In the genomic region with DNA sequence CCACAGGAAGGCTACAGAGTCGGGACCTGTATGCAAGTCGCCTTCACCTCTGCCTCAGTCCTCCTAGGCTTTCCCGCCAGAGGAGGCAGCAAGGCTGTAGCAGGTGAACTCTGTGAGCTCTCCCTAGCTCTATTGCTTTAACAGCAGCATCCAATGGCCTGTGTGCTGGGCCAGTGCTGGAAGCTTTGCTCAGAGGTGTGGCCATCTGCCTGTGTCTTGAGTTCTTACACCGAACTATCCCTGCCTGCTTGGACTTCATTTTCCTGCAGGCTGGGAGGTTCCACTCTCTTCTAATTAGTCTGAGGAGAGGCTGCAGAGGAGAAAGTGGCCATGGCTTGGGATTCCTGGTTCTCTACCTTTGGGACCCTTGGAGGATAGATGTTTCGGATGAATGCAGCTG, we compare ENCODE assay signal across 10 mouse cellular contexts. TPM values are rescaled to one million over a fixed set of nuclear protein-coding genes. Genes with fewer than 3 reads are reported as not detected.
DNase-seq lines count a peak whose midpoint lies in the region; ATAC-seq and TF ChIP-seq lines count a peak whose summit lies in the region.
"Had no signal": no experiment of that assay in that cellular context is flagged by ENCODE, and none has a peak within 500 bp of the region (broad histone marks: within the 10 kb centered on the region; RNA-seq: fewer than 3 reads in every experiment).

No protein-coding gene starts in this region.

- peaks cover 6% of the 10 kb centered on the region; the same call in 1 of the 2 replicates for H3K36me3 ChIP-seq in embryonic facial prominence, embryonic 15.5 days
- H3K36me3 ChIP-seq in hindbrain, postnatal 0 days (ENCODE audit: insufficient read depth, low read length): no peaks in the 10 kb centered on the region
- peaks cover 6% of the 10 kb centered on the region; the same call in 1 of the 2 replicates for H3K36me3 ChIP-seq in neural tube, embryonic 14.5 days (ENCODE audit: control insufficient read depth, insufficient read depth, low read length)

- ATAC-seq in embryonic facial prominence, embryonic 15.5 days (ENCODE audit: insufficient number of reproducible peaks, low FRiP score, low TSS enrichment, low read depth): no peak
- no peak for ATAC-seq in hindbrain, postnatal 0 days
- no peak for ATAC-seq in neural tube, embryonic 14.5 days (ENCODE audit: low read depth)
- no peak for ATAC-seq in megakaryocyte, adult 5-6 weeks (ENCODE audit: poor library complexity, severe bottlenecking)

- WGBS in embryonic facial prominence, embryonic 15.5 days: 30% methylated on average over 5 of the region's 5 CpGs
- WGBS in hindbrain, postnatal 0 days: 30% methylated on average over 5 of the region's 5 CpGs
- WGBS in neural tube, embryonic 14.5 days: 26% methylated on average over 5 of the region's 5 CpGs

- no peak overlapping the region for H3K9ac ChIP-seq in embryonic facial prominence, embryonic 15.5 days
- H3K9ac ChIP-seq in hindbrain, postnatal 0 days (replicated peaks; ENCODE audit: low read length): 0 out of 2 replicates have a peak overlapping the region, but pooled peaks have one; percentile 18
- H3K9ac ChIP-seq in neural tube, embryonic 14.5 days (replicated peaks; ENCODE audit: low read depth, low read length): no peak overlapping the region

- no peak for TF ChIP-seq CTCF in layer of hippocampus, adult 2 months (conservative IDR thresholded peaks at IDR 0.05)
- no peak for TF ChIP-seq CTCF in hindbrain, postnatal 0 days (IDR thresholded peaks at IDR 0.05; ENCODE audit: low read depth)

- H3K9me3 ChIP-seq in embryonic facial prominence, embryonic 15.5 days (replicated peaks): no peaks in the 10 kb centered on the region
- H3K9me3 ChIP-seq in hindbrain, postnatal 0 days (ENCODE audit: low read length): no peaks in the 10 kb centered on the region
- H3K9me3 ChIP-seq in neural tube, embryonic 14.5 days (ENCODE audit: control insufficient read depth, low read length): no peaks in the 10 kb centered on the region

- no peak overlapping the region; the same call in 1 of the 2 replicates for H3K4me3 ChIP-seq in layer of hippocampus, adult 2 months
- H3K4me3 ChIP-seq in embryonic facial prominence, embryonic 15.5 days (replicated peaks): no peak overlapping the region
- no peak overlapping the region for H3K4me3 ChIP-seq in hindbrain, postnatal 0 days (ENCODE audit: low read length)
- H3K4me3 ChIP-seq in neural tube, embryonic 14.5 days (ENCODE audit: low read depth, low read length): 0 out of 2 replicates have a peak overlapping the region, but pooled peaks have one; percentile 3

- no peak overlapping the region for H3K4me2 ChIP-seq in embryonic facial prominence, embryonic 15.5 days (replicated peaks)
- peak overlapping the region; percentile 71; the same call in 1 of the 2 replicates for H3K4me2 ChIP-seq in hindbrain, postnatal 0 days (ENCODE audit: low read depth, low read length)
- H3K4me2 ChIP-seq in neural tube, embryonic 14.5 days (ENCODE audit: low read depth, low read length): peak overlapping the region; percentile 51

- H3K27ac ChIP-seq in layer of hippocampus, adult 2 months: peak overlapping the region; percentile 93; the same call in 1 of the 2 replicates
- H3K27ac ChIP-seq in embryonic facial prominence, embryonic 15.5 days (replicated peaks): peak overlapping the region; percentile 90
- peak overlapping the region; percentile 92 for H3K27ac ChIP-seq in hindbrain, postnatal 0 days
- peak overlapping the region; percentile 79 for H3K27ac ChIP-seq in neural tube, embryonic 14.5 days (ENCODE audit: low read depth, low read length)

- peaks cover 53% of the 10 kb centered on the region for H3K4me1 ChIP-seq in embryonic facial prominence, embryonic 15.5 days
- H3K4me1 ChIP-seq in hindbrain, postnatal 0 days (ENCODE audit: insufficient read depth, low read length): peaks cover 41% of the 10 kb centered on the region
- peaks cover 42% of the 10 kb centered on the region for H3K4me1 ChIP-seq in neural tube, embryonic 14.5 days (ENCODE audit: control insufficient read depth, insufficient read depth, low read length)

- no peak for DNase-seq in layer of hippocampus, adult 2 months (ENCODE audit: low spot score in 2 of 2)
- DNase-seq in layer of hippocampus, postnatal 10 days (ENCODE audit: low spot score in 2 of 2): no peak
- no peak for DNase-seq in hindbrain, postnatal 0 days (ENCODE audit: low spot score)
- no peak for DNase-seq in frontal cortex, adult 2 months (ENCODE audit: extremely low spot score in 1 of 2, low spot score in 1 of 2)
- DNase-seq: kidney, adult 11 months; lung, adult 18-20 months had no signal

- H3K27me3 ChIP-seq in embryonic facial prominence, embryonic 15.5 days: no peaks in the 10 kb centered on the region
- no peaks in the 10 kb centered on the region for H3K27me3 ChIP-seq in hindbrain, postnatal 0 days (ENCODE audit: insufficient read depth, low read length)
- H3K27me3 ChIP-seq in neural tube, embryonic 14.5 days (ENCODE audit: control insufficient read depth, insufficient read depth, low read length): no peaks in the 10 kb centered on the region

RNA-seq across cellular contexts. Expression of a gene that starts 4.9 kb away (rescaled TPM):
- total RNA-seq in layer of hippocampus, adult 2 months (2021): 10 to 100 TPM; 95.0 to 99.9 TPM
- total RNA-seq in layer of hippocampus, postnatal 10 days (2021): 10 to 100 TPM; 83.2 to 88.9 TPM
- 19.8 and 21.3 TPM in 2 replicates for polyA plus RNA-seq in embryonic facial prominence, embryonic 15.5 days (2015; fragmentation: Nextera tagmentation; extraction: Ambion mirVana)
- total RNA-seq in hindbrain, postnatal 0 days (2014; rRNA removed): 68.2 and 86.1 TPM in 2 replicates
- polyA plus RNA-seq in hindbrain, postnatal 0 days (2015; fragmentation: Nextera tagmentation; extraction: Ambion mirVana): 41.2 and 42.0 TPM in 2 replicates
- polyA plus RNA-seq in neural tube, embryonic 14.5 days (2014; fragmentation: Nextera tagmentation; extraction: Ambion mirVana): 44.8 and 48.8 TPM in 2 replicates
- 0.09 and 0.27 TPM in 2 replicates for total RNA-seq in megakaryocyte, adult 5-6 weeks (2015)
- 0.33 and 0.85 TPM in 2 replicates for total RNA-seq in megakaryocyte, adult 5-6 weeks (2017)
- polyA plus RNA-seq in frontal cortex, adult 2 months (2012; rRNA removed): 83.9 and 90.8 TPM in 2 replicates

RNA-seq across cellular contexts. Expression of a gene that starts 6.0 kb away (rescaled TPM):
- total RNA-seq in layer of hippocampus, adult 2 months (2021): 10 to 100 TPM; 36.2 to 37.7 TPM
- 10 to 100 TPM; 45.7 to 46.8 TPM for total RNA-seq in layer of hippocampus, postnatal 10 days (2021)
- 83.9 and 94.7 TPM in 2 replicates for polyA plus RNA-seq in embryonic facial prominence, embryonic 15.5 days (2015; fragmentation: Nextera tagmentation; extraction: Ambion mirVana)
- 69.9 and 91.1 TPM in 2 replicates for total RNA-seq in hindbrain, postnatal 0 days (2014; rRNA removed)
- polyA plus RNA-seq in hindbrain, postnatal 0 days (2015; fragmentation: Nextera tagmentation; extraction: Ambion mirVana): 97.2 and 99.5 TPM in 2 replicates
- 86.4 and 87.7 TPM in 2 replicates for polyA plus RNA-seq in neural tube, embryonic 14.5 days (2014; fragmentation: Nextera tagmentation; extraction: Ambion mirVana)
- total RNA-seq in megakaryocyte, adult 5-6 weeks (2015): 10.7 and 14.1 TPM in 2 replicates
- 19.4 and 21.2 TPM in 2 replicates for total RNA-seq in megakaryocyte, adult 5-6 weeks (2017)
- polyA plus RNA-seq in frontal cortex, adult 2 months (2012; rRNA removed): 72.8 and 80.1 TPM in 2 replicates

RNA-seq across cellular contexts. Expression of a gene that starts 8.5 kb away (rescaled TPM):
- total RNA-seq in layer of hippocampus, adult 2 months (2021): not detected
- not detected for total RNA-seq in layer of hippocampus, postnatal 10 days (2021)
- 5.1 TPM in 1 of 2 replicates, not detected in the other for polyA plus RNA-seq in embryonic facial prominence, embryonic 15.5 days (2015; fragmentation: Nextera tagmentation; extraction: Ambion mirVana)
- total RNA-seq in hindbrain, postnatal 0 days (2014; rRNA removed): not detected in 2 replicates
- 2.7 and 7.3 TPM in 2 replicates for polyA plus RNA-seq in hindbrain, postnatal 0 days (2015; fragmentation: Nextera tagmentation; extraction: Ambion mirVana)
- 8.5 TPM in 1 of 2 replicates, not detected in the other for polyA plus RNA-seq in neural tube, embryonic 14.5 days (2014; fragmentation: Nextera tagmentation; extraction: Ambion mirVana)
- not detected in 2 replicates for total RNA-seq in megakaryocyte, adult 5-6 weeks (2015)
- not detected in 2 replicates for total RNA-seq in megakaryocyte, adult 5-6 weeks (2017)
- polyA plus RNA-seq in frontal cortex, adult 2 months (2012; rRNA removed): not detected in 2 replicates
- total RNA-seq: MEL had no signal

RNA-seq across cellular contexts. Expression of a gene that starts 12.7 kb away (rescaled TPM):
- total RNA-seq in layer of hippocampus, adult 2 months (2021): 1 to 10 TPM; 5.5 TPM
- 1 to 10 TPM; 2.6 to 6.3 TPM for total RNA-seq in layer of hippocampus, postnatal 10 days (2021)
- 3.8 and 3.9 TPM in 2 replicates for polyA plus RNA-seq in embryonic facial prominence, embryonic 15.5 days (2015; fragmentation: Nextera tagmentation; extraction: Ambion mirVana)
- 4.6 and 13.9 TPM in 2 replicates for total RNA-seq in hindbrain, postnatal 0 days (2014; rRNA removed)
- polyA plus RNA-seq in hindbrain, postnatal 0 days (2015; fragmentation: Nextera tagmentation; extraction: Ambion mirVana): 3.1 and 5.4 TPM in 2 replicates
- 16.0 and 23.9 TPM in 2 replicates for polyA plus RNA-seq in neural tube, embryonic 14.5 days (2014; fragmentation: Nextera tagmentation; extraction: Ambion mirVana)
- total RNA-seq in megakaryocyte, adult 5-6 weeks (2015): 2.8 and 5.0 TPM in 2 replicates
- 0.81 TPM in 1 of 2 replicates, not detected in the other for total RNA-seq in megakaryocyte, adult 5-6 weeks (2017)
- 5.2 and 6.7 TPM in 2 replicates for polyA plus RNA-seq in frontal cortex, adult 2 months (2012; rRNA removed)

RNA-seq across cellular contexts. Expression of a gene that starts 41.7 kb away (rescaled TPM):
- 100 to 1,000 TPM; 496 to 505 TPM for total RNA-seq in layer of hippocampus, adult 2 months (2021)
- total RNA-seq in layer of hippocampus, postnatal 10 days (2021): 100 to 1,000 TPM; 418 to 481 TPM
- 223 and 231 TPM in 2 replicates for polyA plus RNA-seq in embryonic facial prominence, embryonic 15.5 days (2015; fragmentation: Nextera tagmentation; extraction: Ambion mirVana)
- total RNA-seq in hindbrain, postnatal 0 days (2014; rRNA removed): 151 and 157 TPM in 2 replicates
- 104 TPM in 2 replicates for polyA plus RNA-seq in hindbrain, postnatal 0 days (2015; fragmentation: Nextera tagmentation; extraction: Ambion mirVana)
- 159 and 160 TPM in 2 replicates for polyA plus RNA-seq in neural tube, embryonic 14.5 days (2014; fragmentation: Nextera tagmentation; extraction: Ambion mirVana)
- 705 and 801 TPM in 2 replicates for total RNA-seq in megakaryocyte, adult 5-6 weeks (2015)
- 156 and 205 TPM in 2 replicates for total RNA-seq in megakaryocyte, adult 5-6 weeks (2017)
- polyA plus RNA-seq in frontal cortex, adult 2 months (2012; rRNA removed): 538 and 576 TPM in 2 replicates

Comparison
In these comparisons a context has a peak if more than half of its experiments do, and no peak if none do; other contexts are left out.
1. RNA of a gene that starts 4.9 kb away (total RNA-seq): 95.0 to 99.9 TPM in layer of hippocampus, adult 2 months, 83.2 to 88.9 TPM in layer of hippocampus, postnatal 10 days and 68.2 to 86.1 TPM in hindbrain, postnatal 0 days; 0.09 to 0.85 TPM in megakaryocyte, adult 5-6 weeks; every median in the first group is over 10 times any median in the second.
2. Peak in every context shown above with its lines, with median percentiles within 50 percentile points of each other: H3K27ac ChIP-seq.